Mouse (Mus musculus) olfactory bulb, adult 2 months (tissue): ENCODE data around the gene Cdh13. TPM values are rescaled to one million over a fixed set of nuclear protein-coding genes. Genes with fewer than 3 reads are reported as not detected.

Experiments
- H3K27ac ChIP-seq: fragments of 200-500 bp; 2 replicates; pipeline ENCODE4 v1.5.1; 2012; ENCODE audit warnings: low read depth, low read length; ENCODE audit not compliant: insufficient read depth
- H3K4me1 ChIP-seq: fragments of 200-500 bp; 2 replicates; pipeline ENCODE4 v1.6.1; 2012; ENCODE audit warnings: low read length; ENCODE audit not compliant: control insufficient read depth, insufficient read depth
- H3K4me3 ChIP-seq: fragments of 200-500 bp; 2 replicates; pipeline ENCODE4 v1.5.1; 2012; ENCODE audit warnings: mild to moderate bottlenecking, low read depth, low read length, moderate library complexity; ENCODE audit not compliant: insufficient read depth
- CTCF ChIP-seq: fragments of 200-500 bp; IDR thresholded peaks from 2 replicates; pipeline ENCODE4 v1.5.1; 2012; ENCODE audit warnings: low read depth, mild to moderate bottlenecking, low read length, moderate library complexity; ENCODE audit not compliant: insufficient read depth
- POLR2A ChIP-seq: fragments of 200-500 bp; IDR thresholded peaks from 2 replicates; pipeline ENCODE4 v1.6.1; 2012; ENCODE audit warnings: mild to moderate bottlenecking, low read depth, low read length, moderate library complexity; ENCODE audit not compliant: insufficient read depth
- WGBS: fragments of 180-500 bp; shearing (Covaris S2); methylation state at CpG from one replicate; pipeline ENCODE4 v1.1.7; 2018; 5-methylcytosine and 5-hydroxymethylcytosine counted together
- polyA plus RNA-seq: library from polyadenylated mRNA; stranded (reverse); fragments of >200 nt; gene quantifications from 2 replicates; pipeline ENCODE4 v1.2.4, GENCODE M21; 2012; ENCODE audit warnings: low replicate concordance; ENCODE audit not compliant: missing spikeins, insufficient read depth, insufficient read length

Cdh13 gene
- polyA plus RNA-seq, 1 experiment = not detected

DNA sequence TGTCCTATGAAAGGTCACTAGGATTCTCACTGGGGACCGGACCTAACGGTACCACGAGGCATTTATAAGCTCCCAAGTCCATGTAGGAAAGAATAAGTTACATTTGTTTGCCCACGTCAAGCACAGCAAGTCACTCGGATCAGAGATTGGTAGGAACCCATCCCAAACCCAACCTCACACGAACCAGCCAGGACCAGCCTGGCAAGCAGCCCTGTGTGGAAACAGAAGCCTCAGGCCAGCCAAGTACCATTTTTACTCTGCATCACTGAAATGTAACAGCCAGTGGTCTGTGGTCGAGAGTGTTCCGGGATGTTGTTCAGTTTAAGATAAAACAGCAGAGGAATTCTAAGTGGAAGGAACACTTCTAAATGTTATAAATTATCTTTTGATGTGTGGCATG lies 587.2 kb downstream of the Cdh13 start:
- 78% methylated on average over 8 of the region's 8 CpGs for WGBS

DNA sequence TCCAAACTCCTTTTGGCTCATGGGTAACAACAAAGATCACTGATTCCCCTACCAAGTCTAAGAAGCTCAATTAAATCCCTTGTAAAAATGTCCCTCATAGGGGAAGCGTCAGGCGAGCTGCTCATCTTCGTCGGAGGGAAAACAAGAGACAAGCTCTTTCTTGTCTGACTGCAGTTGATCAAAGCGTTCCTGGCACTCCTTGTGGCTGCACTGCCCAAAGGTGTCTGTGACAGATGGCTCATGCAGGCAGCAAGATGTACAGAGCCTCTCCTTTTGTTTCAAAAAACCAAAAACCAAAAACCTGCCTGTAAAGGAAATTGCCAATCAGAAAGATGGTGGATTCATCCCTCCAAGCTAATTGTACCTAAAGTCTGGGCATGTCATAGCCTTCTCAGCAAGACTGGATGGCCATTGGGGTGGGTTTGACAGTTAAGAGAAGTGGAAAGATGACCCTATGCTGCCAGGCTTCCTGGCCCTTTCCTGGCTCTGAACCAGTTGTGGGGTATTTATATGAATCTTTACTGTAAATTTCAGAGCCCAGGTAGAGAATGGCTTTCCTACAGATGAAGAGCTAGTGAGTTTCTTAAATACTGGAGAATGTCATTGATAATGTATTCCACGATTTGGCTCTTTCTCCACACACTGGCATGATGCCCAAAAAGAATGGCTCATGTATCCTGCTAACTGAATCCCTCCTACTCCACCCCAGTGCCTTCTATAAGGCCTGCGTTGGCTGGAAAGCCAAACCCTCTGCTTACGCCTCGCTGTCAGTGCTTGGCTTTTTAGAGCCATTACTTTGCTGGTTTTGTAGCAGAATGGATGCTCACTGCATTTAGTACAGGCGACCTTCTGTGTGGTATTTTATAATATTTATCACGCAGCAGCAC lies 596.6 kb downstream of the Cdh13 start:
- no peak overlapping the region for H3K27ac ChIP-seq
- TF ChIP-seq CTCF (no peak), POLR2A (no peak)
- H3K4me1 ChIP-seq = peaks cover 4% of the 10 kb centered on the region
- WGBS = 65% methylated on average over 11 of the region's 11 CpGs
- no peak overlapping the region for H3K4me3 ChIP-seq

More for the DNA sequence above, 587.2 kb downstream of the Cdh13 start:
- no peak overlapping the region for H3K4me3 ChIP-seq
- H3K27ac ChIP-seq = no peak overlapping the region
- H3K4me1 ChIP-seq = no peaks in the 10 kb centered on the region
- TF ChIP-seq CTCF (no peak), POLR2A (no peak)

DNA sequence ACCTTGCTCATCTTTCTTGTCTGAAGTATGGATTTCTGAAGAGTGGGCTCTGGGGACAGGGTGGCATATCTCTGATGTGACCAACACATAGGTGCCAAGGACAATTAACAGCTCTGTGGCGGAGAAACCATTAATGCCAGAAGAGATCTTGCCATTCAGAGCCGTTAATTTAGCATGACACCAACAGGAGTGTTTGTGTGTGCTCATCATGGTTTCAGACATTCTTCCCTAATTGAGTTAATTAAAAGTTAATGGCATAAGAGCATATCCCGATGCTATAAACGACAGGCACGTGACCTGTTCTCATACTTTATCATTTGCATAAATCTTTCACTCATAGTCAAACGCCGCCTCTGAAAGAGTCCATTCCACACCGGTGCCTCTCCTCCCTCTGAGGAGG lies 600.8 kb downstream of the Cdh13 start:
- no peak overlapping the region for H3K4me3 ChIP-seq
- WGBS = 77% methylated on average over 8 of the region's 8 CpGs
- peaks cover 4% of the 10 kb centered on the region for H3K4me1 ChIP-seq
- no peak overlapping the region for H3K27ac ChIP-seq
- TF ChIP-seq CTCF (no peak), POLR2A (no peak)

DNA sequence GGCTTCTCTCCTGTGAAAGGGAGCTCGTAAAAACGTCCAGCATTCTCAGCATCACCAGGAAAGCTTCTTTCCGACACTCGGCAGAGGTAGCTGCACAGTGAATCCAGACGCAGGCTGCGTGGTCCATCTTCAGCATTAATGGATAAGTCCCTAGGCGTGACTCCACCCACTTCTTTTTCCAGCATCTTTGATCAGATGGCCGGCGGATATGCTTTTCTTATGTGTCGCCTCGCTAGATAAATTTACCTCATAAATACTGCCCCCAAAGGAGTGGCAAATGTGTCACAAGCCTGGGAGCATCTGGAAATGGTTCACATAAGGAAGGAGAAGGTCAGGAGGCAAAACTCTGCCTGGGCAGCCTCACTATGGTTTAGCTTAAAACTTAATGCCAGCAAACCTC lies 601.5 kb downstream of the Cdh13 start:
- Histone ChIP-seq H3K27ac (no peak overlapping the region), H3K4me1 (peaks cover 4% of the 10 kb centered on the region), H3K4me3 (no peak overlapping the region)
- TF ChIP-seq POLR2A (no peak), CTCF (no peak)
- 92% methylated on average over 11 of the region's 11 CpGs for WGBS

DNA sequence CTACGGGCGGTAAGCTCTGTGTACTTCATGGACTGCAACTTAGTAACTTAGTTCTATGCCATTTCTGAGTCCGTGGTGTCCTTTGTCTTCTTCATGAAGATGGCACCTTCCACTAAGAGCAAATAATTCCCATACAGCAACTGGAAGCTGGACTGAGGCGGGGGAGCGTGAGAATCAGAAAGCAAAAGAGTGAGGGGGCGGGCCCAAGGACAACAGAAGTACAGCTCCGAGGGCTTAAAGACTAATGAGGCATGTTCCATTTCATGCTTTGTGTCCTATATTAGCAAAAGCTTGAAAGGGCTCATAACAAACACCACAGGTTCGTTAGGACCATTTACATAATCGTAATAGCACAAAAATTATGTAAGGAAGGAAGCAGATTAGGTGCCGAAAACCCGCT lies 618.9 kb downstream of the Cdh13 start:
- H3K4me1 ChIP-seq = no peaks in the 10 kb centered on the region
- H3K27ac ChIP-seq = no peak overlapping the region
- TF ChIP-seq POLR2A (no peak), CTCF (no peak)
- 41% methylated on average over 11 of the region's 11 CpGs for WGBS
- no peak overlapping the region for H3K4me3 ChIP-seq

DNA sequence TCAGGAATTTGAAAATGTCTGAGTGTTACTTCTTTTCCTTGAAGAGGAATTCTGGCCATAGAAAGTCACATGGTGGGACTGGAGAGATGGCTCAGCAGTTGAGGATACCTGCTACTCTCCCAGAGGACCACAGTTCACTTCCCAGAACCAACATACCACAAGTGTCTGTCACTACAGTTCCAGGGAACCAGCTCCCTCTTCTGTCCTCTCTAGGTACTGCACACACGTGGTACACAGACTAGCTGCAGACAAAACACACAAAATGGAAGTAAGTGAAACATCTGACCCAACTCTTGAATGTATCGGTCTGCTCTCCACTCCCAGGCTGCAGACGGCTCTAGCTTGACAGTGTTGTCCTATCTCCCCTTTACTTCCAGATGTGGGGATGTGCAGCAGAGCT lies 633.0 kb downstream of the Cdh13 start:
- no peak overlapping the region for H3K27ac ChIP-seq
- 93% methylated on average over 3 of the region's 3 CpGs for WGBS
- no peak overlapping the region for H3K4me3 ChIP-seq
- TF ChIP-seq CTCF (no peak), POLR2A (no peak)
- H3K4me1 ChIP-seq = no peaks in the 10 kb centered on the region

DNA sequence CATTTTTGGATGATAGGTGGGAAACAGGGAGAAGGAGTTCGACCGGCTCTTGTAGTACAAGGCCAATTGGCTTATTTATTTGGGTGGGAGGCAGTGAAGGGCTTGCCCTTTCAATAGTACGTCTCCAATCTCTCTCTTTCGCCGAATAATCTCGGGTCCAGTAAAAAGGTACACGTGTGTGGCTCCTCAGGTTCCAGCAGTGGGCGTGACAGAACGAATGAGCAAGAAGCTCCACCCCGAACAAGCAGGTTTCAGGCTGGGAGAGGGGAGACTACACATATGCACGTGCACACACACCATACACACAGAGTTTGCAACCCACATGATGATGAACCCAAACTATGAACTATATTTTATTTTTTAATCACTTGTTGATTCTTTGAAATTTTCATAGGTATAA lies 653.9 kb downstream of the Cdh13 start:
- 36% methylated on average over 11 of the region's 11 CpGs for WGBS
- Histone ChIP-seq H3K4me3 (no peak overlapping the region), H3K27ac (no peak overlapping the region), H3K4me1 (no peaks in the 10 kb centered on the region)
- TF ChIP-seq POLR2A = no peak
- TF ChIP-seq CTCF = no peak

DNA sequence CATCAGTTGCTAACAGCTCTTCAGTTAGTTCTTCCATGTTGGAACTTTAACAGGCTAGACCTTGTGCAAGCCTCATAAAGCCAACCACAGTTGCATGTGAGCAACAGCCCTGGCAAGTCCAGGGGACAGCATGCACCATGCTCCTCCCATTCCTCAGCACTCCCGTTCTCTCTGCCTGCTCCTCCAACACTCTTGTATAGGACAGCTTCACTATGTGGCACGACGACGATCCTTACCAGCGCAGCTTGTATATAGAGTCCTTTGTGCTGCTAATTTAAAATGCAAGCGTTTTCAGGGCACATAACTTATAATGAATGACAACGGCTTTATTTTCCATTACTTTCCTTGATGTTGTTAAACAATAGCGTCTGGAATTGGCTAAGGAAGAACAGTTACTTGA lies 654.5 kb downstream of the Cdh13 start:
- Histone ChIP-seq H3K27ac (no peak overlapping the region), H3K4me1 (no peaks in the 10 kb centered on the region), H3K4me3 (no peak overlapping the region)
- TF ChIP-seq CTCF = no peak
- TF ChIP-seq POLR2A = no peak
- WGBS = 13% methylated on average over 8 of the region's 8 CpGs

DNA sequence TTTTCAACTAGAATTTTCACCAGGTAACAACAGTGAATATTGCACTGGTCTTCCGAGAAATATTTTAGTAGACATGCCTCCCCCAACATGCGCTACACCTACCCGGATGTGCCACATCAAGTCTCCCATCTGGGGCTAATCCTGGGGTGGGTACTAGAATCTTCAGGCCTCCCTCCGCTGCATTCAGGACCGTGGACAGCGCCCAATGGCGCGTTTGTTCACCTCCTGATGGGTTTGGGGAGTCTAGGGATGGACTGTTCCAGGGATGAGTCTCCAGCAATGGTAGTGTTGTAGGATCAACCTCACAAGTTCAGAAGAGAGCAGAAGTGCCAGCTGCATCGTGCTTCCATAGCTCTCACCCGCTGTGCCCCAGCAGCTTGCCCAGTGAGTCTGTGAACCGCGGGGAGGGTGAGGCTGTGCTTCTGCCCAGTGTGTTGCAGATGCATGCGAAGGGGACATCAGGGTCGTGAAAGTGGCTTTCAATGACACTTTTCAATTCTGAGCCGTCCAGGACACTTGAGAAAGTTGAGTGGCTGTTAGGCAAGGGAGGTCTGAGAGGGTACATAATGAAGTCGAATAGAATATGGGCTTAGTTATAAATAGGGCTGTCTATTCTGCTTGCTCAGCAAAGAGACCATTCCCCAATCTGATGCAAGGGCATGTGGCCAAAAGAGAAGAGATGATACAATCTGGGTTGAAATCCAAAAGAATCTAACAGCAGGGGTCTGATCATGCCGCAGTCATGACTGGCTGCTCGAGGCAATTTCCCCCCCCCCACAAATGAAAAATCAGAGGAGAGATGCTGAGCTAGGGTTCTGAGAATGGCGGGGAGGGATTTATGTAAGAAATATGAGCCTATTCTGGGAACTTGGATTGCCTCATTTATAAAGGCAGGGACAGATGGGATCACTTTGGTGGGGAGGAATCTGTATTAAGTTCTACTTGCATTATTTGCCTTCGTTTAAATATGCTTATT lies 668.5 kb downstream of the Cdh13 start:
- TF ChIP-seq POLR2A (no peak), CTCF (no peak)
- WGBS = 60% methylated on average over 20 of the region's 20 CpGs
- Histone ChIP-seq H3K4me1 (no peaks in the 10 kb centered on the region), H3K27ac (no peak overlapping the region), H3K4me3 (no peak overlapping the region)
